Mouse (Mus musculus): ENCODE measurements around the gene Ttc34.

GRCm38 (mm10) chr4:154898506-154899446 lies 61.5 kb downstream of the Ttc34 start, which contains the start of gene Fam213b:
- TF ChIP-seq CTCF (IDR thresholded peaks at IDR 0.05; ENCODE audit: borderline replicate concordance, insufficient read depth, low read length): no peak
- TF ChIP-seq POLR2A (IDR thresholded peaks at IDR 0.05; ENCODE audit: low read depth, low read length): peak; percentile 98

Measured in embryonic fibroblast, embryonic 13.5 days (primary cell).